Mouse (Mus musculus) c-Kit-positive CD71-positive TER-119-positive erythroid progenitor cells, embryonic 14.5 days (primary cell): ENCODE measurements around the gene Cadps.

Experiments
- DNase-seq: peaks from one replicate; pipeline ENCODE4 v3.0.0-alpha.2; 2013; ENCODE audit warnings: low spot score

The Cadps gene

DNA sequence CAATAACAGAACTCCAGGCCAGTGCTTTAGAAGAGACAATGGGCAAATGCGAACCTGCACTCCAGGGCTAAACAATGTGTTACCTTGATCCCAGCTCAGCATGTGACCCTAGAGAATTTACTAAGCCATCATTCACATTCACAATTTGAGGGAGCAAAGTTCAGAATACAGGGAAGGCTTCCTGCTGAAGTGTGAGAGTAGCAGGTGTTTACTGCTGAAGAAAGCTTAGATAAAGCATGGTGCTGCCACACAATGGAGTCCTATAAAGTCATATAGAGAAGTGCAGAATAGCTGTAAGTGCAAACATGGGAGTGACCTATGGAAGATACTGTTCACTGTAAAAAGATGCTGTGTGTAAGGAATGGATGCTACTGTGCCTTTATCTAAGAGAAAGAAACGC lies 91.9 kb downstream of the Cadps start:
- DNase-seq: no peak

DNA sequence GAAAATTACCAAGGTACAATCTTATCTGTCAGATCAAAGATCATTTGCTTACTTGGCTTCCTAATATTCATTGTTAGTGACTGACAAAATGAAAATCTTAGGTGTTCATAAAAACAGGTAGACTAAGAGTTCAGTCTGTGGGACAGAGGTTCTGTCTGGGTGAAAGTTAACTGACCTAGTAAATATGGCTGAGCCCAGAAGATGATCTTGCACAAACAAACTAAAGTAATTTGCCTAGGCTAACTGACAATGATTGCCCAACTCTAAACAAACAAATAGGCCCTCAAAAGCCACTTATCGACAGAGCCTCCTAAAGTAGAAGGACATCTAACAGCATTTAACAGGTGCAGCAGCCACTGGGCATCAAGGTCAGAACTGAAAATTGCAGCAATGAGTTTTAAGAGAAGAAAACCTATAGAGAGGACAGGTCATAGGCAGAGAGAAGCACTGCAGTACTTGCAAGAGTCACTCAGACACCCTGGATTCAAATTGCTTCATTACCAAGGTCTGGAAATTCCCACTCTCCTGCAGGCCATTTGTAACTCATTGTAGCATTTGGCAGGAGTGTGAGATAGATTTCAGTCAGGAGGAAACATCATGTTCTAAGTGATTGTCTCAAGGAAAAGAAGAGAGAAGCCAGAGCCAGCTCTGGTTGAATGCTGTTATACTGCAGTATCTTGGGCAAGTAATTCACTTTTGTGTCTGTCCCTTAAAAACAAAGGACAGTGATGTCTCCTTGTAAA lies 100.3 kb downstream of the Cadps start:
- DNase-seq: no peak

DNA sequence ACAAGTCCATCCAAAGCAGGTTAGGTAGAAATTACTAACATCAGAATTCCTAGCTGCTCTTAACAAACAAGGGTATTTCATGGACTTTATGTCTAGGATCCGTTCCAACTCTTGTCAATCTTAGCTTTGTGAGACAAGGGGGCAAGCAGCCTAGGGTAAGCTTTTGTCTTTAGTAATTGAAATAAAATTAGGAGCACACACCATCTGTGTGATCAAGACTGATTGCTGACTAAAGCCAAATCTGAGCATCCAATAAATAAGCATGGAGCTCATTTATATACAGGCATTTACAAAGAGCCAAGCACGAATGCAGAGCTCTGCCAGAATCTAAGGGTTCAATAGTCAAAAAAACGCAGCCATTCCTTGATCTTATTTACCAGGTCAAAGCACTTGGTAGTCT lies 104.1 kb downstream of the Cadps start:
- no peak for DNase-seq

DNA sequence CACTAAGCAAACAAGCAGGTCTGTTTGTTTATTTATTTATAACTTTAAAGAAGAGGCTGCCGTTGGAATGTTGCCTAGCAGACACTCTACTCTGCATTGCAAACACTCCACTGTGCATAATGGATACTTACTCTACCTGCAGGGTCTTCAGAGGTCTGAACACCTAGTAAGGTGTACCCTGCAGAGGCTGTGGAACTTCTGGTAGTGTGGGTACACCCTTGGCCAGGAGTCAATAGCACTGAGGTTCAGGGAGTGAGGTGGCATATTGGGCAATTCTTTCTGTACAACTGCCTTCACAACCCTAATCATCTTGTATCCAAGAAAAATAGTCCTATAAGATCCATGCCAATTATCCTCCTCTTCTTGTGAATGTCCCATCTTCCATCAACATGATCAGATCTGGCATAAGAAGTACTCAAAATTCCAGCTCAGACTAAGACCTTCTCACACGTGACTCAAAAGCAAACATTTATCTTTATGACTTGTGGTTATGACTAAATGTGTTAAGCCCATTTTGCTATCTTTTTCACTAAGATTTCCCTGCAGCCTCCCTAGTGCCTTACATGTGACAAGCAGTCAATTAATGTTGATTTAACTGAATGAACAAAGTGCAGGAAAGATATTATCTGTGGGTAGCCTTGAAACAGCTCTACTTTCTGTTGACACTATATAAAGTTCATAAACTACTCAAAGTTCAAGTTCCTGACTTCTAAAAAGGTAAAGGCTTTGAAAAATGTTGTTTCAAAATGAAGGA lies 106.8 kb downstream of the Cadps start:
- DNase-seq: no peak

DNA sequence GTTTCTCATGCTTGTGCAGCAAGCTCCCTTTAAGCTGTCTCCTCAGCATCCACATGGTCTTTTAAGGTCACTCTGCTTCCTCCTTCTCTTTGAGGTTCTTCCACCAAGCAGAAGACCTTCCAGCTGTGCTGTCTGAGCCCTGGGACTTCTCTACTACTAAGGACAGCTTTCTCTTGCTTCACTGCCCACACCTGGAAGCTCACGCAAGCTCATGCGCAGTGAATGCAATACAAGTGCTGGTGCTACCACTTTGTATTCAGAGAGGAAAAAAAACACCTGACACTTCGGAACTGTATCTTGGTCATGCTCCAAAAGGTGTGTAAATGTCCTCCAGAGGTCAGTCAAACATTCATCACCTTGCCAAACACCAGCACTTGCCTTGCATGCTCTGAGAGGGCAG lies 115.5 kb downstream of the Cadps start:
- no peak for DNase-seq

DNA sequence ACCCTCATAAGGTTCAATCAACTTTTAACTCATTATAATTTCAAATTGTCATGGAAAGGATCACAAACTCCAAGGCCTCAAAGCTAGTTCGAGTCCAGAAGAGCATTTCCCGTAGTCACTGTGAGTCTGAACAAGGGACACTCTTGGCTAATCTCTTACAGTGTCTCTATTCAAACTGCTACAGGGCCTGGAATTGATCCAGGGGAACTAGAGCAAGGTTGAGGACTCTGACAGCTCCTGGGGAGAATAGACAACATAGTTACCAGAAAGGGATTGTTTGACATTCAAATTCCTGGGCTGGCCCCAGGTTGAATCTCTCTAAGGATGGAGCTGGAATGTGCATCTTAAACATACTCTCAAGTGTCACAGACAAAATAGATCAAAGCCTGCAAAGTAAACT lies 118.4 kb downstream of the Cadps start:
- DNase-seq: no peak

DNA sequence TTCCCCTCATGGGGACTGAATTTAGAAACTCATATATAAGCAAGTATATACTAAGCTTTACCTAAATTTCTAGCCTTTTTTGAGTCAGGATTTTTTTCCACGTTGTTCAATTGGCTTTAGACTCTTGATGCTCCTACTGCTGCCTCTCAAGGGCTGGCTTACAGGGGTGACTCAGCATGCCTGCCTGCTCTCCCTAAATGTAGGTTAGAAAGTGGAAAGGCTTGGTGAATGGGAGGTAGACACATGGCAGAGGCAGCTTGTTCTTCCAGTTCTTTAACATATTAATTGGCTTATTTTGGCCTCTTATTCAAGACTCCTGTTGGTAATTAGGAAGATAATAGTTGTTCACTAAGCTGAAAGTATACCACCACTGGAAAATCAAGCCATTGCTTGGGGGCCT lies 132.7 kb downstream of the Cadps start:
- DNase-seq: no peak

DNA sequence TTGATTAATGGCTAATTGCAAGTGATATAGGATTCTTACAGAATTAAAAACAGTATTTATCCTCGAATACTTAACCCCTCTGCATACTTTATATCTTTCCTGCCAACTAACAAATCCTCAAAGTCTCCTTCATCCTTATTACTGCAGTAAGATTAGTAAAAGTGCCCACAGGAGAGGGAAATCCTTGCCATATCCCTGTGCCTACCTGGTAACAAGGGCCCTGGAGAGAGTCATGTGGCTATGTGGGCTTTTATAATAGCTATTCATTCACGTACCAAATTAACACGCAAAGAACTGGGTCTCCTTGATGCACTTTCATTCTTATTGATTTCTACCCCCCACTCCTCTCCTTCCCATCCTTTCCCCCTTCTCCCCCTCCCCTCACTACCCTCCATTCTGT lies 137.9 kb downstream of the Cadps start:
- DNase-seq: no peak

DNA sequence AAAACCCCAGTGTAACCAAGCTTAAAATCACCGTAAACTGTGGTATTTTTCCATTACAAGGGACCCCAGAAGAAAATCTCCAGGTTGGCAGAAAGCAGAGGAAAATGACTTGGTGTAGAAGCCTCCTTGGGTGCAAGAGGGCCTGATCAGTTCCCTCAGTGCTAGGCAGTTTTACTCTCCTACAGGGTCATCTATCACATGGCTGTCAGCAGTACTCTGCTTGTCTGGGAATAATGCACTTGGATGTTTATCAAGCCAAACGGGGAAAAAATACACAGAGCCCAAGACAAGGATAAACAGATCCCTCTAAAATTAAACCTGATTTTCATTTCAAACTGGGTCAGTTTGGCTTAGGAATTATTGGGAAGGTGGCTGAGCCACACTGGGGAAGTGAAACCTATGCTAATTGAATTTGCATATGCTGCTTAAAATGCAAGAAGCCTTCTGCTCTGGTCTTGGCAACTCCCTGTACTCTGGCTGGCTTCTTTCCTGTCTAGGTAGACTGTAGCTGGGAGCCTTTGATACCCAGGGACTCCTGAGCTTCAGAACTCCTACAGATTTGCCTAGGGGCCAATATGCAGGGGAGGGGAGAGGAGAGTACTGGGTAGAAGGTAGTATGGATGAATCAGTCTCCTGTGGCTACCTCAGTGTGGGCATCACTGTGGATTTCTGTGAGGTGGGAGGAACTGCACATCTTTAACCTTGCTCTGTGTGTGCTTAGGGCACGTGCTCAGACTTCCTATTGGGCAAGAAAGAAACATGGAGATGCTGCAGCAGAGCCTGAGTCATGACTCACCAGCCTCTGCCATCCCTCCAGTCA lies 141.8 kb downstream of the Cadps start:
- no peak for DNase-seq

DNA sequence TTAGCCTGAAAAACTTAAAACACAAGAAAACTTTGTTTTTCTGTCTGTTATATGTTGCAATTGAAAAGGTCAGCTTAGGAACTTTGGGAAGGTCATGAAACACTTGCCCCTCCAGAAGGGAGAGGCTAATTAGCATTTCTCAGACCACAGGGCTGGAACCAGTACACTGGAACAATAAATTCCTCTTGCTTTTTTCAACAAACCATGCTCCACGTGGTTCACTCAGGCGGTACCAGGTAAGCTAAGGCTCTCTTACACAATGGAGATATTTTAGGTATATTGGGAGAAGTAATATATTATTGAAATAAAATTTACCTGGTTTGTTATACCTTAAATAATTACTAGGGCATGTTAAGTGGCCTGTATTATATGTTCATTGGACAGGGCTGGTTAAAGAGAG lies 161.4 kb downstream of the Cadps start:
- no peak for DNase-seq

DNA sequence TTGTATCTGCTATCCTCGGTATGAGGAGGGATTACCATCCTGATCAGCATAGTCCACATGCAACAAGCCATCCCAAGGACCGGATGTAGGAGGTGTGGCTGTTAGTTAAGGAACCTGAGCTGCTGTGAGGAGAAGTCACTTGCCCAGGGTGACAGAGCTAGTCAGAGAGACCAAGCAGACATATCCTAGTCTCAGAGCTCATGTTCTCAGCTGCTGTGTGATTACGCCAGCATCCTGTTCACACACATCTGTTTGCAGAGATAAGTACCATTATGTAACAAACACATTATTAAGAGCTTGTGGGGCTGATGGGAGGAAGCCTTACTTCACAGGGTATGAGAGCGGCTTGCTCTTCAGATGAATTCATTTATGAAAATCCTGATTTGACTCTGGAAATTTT lies 165.5 kb downstream of the Cadps start:
- no peak for DNase-seq

DNA sequence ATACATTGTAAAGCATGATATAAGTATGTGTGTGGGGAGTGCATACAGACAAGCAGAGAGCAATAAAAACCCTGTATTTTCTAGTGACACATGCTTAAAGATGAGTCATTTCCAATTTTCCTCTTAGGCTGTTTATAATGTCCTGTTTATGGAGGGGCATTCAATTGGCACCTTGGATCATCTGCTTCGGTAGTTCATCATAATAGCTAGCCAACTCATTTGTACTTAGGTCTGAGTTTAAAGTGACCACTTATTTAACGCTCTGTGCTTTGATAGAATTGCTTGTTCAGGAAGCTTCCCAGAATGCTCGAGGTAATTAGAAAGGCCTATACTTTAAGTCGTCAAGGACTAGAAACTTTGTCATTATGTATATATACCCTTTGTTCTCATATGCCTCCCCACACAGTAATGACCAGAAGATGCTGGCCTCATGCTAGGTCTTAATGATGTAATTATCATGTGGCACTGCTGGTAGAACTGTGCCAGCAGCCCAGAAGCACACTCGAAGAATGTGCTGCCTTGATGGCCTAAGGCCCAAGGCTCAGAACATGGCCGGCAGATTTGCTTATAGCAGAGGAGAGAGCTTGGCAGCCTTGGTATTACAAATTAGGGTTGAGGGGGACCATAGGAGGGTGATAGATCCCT lies 179.9 kb downstream of the Cadps start:
- DNase-seq: no peak

DNA sequence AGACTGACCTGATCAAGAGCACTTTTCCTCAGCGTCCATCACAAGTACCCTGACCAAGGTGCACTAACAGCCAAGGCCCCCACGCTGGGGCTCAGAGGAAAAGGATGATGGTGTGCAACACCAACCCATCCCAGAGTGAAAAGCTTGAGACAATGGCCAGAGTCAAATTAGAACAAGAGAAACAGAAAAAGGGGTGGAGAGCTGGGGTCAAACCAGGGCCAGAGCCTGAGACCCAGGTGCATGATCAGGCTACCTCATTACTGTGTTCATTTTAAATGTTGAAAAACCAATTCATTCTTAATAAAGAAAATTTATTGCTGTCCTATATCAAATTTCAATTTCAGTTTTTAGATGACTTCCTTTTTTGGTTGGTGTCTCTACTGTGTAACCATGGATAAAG lies 184.1 kb downstream of the Cadps start:
- DNase-seq: no peak

DNA sequence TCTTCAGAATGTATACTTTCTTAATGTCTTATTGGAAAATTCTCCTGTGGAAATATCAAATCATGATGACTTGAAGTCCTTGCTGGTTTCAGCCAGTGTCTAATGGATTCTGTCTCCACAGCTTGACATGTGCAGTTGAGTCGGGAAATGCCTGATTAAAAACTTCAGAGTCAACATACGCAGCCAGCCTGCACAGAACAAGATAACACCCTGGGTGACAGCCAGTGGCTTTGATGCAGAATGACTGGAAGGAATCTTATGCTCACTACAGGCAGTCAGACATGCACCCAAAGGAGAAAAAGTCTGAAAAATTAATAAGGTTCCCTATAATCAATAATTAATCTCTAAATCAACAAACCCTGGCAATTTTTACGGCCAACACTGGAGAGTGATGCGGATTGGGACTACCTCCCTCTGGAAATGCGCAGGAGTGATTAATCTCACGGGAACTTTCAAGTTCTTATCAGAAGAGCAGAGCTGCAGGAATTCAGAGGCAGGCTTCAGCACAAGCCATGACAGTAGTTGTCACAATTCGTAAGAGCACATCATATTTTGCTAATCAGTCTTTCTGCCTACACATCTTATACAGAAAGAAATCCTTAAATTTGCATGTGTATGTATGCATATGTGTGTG lies 185.6 kb downstream of the Cadps start:
- no peak for DNase-seq

DNA sequence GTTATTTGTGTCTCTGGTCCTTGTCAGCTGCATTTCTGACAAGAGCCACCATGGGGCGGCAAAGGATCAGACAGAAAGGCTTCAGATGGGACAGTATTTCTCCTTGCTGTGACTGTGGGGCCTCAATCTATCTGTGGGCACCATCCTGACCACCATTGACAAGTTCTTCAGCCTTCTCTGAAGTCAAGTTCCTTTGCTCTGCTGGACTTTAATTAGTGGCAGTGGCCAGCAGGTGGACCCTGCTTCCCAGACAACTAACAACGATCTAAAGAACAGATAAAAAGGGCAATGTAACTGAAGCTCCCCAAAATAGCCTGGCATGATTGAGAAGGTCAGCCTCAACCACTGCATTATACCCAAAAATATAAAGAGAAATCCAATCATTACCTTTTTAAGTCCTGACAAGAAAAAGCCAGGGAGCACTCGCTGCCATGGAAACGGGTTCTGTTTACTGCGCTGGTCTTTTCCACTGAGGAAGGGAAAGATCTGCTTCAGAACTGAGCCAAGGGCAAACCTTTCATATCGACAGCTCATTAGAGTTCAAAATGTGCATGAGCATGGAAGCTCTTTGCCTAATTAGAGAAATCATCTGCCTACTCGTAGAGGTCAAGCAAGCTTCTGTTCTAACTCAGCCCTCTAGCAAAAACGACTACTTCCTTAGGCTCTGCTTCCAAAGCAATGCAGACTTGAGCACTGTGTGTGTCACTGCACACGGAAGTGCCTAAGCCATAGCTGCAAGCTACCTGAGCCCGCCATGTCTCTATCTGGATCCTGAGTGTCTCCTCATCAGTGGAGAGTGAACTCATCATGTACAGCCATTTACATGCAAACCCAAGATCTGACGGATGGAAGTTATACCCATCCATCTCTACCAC lies 198.4 kb downstream of the Cadps start:
- DNase-seq: no peak

DNA sequence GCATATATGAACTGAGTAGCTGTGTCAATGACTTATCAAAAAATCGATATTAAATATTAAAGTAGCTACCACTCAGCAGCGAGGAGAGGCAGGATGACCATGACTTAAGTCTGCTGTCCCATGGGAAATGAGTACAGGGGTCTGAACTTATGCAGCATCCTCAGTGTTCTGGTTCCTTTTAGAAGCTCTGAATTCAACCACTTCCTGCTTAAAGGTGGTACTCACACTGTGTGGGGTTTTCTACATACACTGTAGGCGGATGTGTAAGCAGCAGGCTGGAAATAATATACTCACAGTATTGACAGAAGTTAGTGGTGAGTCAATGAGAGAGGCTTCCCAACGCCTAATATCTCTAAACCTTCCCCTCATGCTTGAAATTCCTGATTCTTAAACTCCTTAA lies 215.9 kb downstream of the Cadps start:
- no peak for DNase-seq

DNA sequence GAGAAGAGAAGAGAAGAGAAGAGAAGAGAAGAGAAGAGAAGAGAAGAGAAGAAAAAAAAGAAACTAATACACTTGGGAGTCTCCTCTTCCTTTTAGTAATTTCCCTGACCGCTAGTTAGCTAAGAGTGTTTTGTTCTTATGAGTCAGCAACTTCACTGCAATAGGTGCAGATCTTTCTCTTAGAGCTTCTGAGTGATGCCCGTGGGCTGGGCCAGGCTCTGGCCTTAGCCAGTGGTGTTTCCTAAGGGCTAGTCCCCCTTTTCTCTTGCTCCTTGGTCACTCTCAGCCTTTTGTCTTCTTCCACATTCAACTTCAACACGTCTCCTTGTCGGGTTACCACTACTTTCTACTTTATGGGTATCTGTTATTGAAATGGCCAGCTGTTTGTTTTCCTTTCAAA lies 216.7 kb downstream of the Cadps start:
- no peak for DNase-seq

DNA sequence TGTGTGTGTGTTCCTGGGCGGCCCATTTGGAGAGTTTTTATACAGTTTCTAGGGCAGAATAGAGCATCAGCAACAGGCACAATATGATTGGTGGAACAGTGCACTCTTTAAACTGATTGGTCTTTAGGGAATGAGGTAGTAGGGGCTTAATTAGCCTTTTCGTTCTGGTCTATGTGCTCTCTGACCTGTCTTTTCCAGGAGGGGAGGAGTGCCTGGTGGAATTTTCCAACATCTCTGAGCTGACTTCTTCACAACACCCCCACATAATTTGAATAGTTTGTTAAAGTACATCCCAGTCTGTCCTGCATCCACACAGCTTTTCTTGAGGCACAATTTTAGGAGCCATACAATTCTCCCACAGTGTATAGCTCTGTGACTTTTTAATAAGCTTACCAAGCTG lies 220.8 kb downstream of the Cadps start:
- DNase-seq: no peak

DNA sequence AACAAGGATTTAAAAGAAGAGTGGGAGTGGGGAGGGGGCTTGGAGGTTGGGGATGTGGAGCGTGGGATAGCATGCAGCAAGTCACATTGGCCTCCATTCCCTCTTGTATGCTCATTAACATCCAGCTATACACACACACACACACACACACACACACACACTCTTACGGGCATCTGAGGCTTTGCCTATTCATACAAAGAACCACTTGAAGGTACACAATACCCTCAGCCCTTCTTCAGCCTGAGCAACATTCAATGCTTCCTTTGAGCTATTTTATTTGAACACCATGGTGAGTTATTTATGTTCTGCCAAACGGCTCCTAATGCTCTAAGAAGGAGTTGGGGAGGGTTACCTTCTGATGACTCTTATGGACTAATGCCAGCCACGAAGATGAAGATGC lies 227.6 kb downstream of the Cadps start:
- no peak for DNase-seq

DNA sequence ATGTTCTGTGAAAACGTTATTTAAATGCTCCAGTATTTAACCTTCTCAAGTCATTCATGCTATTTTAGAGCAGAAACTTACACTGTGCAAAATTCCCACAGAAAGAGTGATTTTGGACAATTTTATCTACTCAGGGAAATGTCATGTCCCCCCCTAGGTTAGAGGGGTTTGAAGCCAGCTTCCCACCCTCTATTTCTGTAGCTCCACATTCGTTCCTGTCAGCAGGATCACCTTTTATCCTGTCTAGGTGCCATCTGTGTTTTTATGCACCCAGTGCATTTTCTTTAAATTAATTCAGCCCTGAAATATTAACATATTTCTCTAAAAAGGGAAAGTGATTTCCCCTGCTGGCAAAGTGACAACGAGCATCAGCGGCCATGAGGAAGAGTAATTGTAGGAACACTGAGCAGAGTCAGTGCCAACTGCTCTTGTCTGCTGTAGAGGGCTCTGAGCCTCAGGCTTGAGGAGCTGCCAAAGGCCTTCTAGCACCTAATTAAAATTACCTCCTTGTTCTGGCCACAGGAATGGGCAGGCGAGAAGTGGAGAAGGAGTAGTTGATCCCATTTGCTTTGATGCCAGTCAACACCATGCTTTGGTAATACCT lies 230.3 kb downstream of the Cadps start:
- no peak for DNase-seq

DNA sequence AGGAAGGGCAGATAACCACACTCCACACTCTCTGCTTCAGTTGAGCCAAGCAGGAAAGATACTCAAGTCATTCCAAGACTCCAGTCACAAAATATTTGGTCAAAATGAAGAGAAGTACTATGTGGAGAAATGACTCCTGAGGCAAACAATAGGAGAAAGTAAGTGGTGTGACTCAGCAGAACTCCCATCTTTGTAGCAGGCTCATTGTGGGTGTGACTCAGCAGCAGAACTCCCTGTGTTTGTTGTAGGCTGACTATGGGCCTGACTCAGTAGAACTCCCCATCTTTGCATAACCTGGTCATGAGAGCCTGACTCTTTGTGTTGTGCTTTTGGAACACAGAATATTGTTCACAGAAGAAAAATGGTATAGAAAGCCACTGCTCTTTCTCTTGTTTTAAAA lies 231.1 kb downstream of the Cadps start:
- DNase-seq: no peak
